Mouse (Mus musculus) retina, postnatal 7 days (tissue): ENCODE results near the gene Wwox.

ENCODE experiments used
- DNase-seq: peaks from one replicate; pipeline ENCODE4 v3.0.0-alpha.2; 2012; ENCODE audit warnings: low read depth, low spot score

The Wwox gene

DNA sequence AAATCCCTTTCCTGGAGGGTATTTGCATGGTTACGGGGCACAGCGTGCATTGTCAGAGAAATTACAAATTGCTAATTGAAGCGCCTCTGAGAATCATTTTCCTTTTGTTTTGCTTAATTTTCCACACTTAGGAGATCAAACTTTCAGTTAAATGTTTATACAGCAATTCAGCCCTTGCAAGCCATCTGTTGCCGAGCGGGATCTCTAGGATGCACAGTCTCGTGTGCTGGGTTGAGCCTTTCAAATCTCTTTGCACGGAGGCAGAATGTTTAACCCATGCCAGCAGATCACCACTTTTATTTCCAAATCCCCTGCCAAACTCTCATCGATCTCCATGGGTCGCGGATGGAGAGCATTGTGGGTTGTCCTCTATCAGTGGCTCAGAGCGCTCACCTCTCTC lies 891.2 kb downstream of the Wwox start:
- DNase-seq, result no peak

DNA sequence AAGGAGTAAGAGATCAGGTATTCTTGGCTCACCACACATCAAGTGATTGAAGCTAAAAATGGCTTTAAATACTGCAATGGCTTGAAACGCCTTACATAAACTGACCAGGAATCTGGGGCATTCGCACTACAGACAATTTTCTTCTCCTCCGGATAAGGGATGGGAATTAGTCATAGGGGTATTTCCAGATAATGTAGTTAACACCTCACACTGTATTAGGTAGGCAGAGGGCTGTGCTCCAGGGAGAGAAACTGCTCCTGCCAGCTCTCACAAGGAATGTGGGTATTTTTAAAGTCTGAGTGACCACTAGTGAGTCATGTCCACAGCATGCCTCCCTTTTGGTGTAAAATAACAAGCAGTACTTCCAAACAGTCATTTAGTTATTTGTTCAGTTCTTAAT lies 894.5 kb downstream of the Wwox start:
- DNase-seq, result no peak

DNA sequence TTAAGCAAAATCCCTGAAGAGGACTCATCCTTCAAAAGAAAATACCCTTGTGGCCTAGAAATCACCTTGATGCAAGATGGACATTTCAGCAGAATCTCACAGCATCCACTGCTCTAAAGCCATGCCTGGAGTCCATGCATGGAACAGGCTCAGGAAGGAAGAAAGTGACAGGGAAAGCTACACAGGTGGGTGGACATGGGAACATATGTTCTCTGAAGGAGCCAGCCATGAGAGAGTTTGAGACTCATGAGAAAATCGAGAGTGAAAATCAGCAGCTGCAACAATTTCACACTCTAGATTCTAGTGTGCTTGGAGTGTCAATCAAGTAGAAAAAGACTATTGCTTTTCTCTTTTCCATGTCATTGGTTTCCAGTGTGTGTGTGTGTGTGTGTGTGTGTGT lies 896.9 kb downstream of the Wwox start:
- no peak for DNase-seq

DNA sequence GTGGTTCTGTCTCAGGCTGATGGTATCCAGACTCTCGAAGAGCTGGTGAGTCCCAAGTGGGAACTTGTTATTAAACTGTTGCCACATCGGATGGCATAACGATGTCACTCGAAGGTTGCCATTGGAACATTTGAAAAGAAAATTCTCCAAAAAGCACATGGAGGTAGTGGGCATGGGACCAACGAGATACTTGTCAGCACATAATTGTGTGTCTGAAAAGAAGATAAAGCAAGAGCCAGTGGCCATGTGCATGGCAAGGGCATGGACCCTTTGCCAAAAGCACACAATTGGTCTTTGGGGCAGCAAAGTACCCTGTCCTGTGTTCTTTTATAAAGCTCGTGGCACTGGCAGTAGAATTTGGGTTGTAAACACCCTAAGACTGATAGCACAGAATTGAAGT lies 909.2 kb downstream of the Wwox start:
- no peak for DNase-seq

DNA sequence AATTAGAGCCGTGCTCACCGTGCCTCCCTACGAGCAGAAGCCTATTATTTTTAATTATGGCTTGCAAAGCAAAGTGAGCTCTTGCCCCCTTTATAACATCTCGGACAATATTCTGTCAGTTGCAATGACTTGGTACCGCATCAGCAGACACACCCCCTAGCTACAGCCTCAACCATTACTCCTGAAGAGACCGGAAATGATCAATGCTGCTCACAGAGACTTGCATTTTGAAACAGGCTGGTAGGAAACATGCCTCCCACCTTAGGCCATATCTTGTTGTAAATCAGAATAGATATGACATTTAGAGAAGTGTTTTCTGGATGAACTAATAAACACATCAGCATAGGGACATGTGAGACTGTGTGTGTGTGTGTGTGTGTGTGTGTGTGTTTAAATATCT lies 911.3 kb downstream of the Wwox start:
- DNase-seq, result no peak

DNA sequence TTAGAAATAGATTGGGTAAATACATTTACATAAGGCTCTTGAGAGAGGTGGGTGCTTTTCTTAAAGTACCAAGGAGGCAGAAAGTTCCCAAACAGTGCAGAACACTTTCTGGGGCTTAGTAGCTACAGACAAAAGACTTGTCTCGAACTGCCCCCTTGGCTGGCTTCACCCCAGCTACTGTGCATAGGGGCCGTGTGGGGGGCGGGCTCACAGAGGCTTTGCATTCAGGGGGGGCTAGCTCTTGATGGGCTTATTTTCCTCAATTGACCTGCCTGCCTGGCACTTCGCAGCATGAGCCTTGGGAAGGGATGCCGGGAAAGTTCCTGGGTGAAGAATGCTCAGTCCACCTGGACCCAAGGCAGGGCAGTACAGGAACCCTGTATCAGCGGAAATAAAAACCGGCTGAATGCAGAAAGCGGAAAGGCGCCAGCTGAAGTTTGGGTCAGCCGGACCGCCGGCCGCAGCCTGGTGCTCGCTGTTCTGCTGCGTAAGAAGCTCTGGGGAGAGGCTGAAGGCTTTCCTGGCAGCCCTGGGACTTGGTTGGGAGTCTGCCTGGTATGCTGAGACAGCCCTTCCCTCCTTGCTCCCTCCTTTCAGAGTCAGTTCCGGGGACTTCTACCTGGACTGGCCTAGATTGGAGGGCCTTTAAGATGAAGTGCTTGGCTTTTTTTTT lies 918.3 kb downstream of the Wwox start:
- DNase-seq, result no peak

DNA sequence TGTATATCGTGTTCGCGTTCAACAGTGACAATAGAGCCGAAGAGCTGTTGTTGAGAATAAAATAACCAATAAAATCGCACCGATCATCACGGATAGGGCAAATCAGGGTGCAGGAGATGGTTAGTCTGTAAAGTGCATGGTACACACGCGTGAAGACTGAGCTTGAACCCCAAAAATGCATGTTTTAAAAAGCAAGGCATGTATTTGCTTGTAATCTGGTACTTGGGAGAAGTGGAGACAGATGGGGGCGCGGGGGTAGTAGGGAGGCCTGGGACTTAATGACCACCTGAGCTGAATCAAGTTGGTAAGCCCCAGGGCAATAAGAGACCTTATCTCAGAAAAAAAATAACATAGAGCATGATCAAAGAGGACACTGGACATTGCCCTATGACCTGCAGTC lies 919.0 kb downstream of the Wwox start:
- DNase-seq, result no peak

DNA sequence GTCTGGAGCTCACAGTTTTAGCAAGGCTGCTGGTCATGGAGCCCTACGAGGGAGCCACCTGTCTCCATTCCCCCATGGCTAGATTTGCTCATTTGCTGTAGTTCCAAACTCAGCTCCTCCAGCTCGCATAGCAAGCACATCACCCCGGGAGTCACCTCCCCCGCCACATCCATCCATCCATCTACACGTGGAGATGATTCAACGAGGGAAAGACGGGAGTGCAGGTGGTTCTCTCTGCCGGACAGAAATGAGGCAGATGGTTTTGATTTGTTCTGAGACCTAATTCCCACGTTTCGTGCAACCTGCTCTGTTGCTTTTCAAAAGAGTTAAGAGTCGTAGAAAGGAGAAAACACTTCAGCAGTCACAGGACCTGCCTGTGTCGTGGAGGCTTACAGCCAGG lies 920.2 kb downstream of the Wwox start:
- DNase-seq, result no peak

DNA sequence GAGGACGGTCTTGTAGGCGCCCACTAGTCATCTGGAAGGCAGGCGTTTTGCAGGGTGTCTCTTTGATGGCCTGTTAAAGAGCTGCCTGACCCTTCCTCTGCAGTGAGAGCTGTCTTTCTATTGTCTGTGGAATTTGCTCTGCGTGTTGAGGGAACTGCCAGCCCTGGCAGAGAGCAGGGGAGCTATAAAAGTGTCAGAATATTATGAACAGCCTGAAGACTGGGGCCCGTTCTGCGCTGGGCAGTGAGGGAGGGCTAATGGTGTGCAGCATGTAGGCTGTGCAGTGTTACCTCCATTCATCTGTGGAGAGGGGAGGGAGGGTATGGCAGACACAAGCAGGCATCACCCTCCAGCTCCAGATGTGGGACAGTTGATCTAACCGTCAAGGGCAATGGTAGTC lies 923.1 kb downstream of the Wwox start:
- no peak for DNase-seq

DNA sequence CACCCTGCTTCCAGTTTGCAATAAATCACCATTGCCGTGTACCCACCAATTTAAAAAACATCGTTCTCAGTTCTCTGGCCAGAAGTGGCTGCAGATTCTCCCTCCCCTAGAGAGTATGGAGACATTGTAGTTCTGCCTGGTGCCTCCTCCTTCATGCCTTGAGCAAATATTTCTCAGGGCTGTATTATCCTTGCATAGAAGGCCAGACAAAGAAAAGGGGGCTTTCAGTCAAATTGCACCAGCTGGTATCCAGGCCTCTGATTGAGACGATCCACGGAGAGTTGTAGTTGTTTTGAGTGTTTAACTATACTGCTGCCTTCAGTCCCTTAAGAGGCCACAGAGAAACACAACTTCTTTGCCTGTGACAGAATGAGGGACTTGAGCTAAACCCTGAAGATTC lies 935.5 kb downstream of the Wwox start:
- DNase-seq, result no peak

DNA sequence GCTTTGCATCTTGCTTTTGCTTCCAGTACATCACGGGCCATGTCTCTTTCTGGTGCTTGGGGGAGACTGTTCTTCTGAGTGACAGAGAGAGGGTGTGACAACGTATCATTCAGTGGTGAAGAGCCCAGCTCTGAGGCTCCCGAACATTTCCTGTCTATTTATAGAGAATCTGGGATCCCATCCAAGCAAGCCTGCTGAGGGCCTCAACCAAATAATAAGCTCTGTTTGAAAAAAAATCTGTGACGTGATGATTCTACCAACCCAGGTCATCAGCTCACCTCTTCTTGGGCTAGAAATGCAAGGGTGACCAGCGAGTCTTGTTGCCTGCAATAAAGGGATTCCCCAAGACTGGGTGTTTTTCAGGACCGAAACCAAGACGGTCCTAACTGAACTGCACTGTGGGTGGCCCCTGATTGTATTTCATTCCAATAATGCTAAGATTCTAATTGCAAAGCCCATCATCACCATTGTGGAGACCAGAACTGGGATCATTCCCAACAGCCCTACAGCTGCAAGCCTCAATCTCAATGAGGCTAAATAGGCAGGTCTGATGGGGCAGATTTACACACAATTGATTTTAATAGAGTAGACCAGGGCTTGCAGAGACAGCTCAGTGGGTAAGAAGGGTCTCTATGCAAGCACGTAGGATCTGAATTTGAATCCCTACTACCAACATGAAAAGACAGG lies 936.0 kb downstream of the Wwox start:
- DNase-seq, result peak; percentile 9

DNA sequence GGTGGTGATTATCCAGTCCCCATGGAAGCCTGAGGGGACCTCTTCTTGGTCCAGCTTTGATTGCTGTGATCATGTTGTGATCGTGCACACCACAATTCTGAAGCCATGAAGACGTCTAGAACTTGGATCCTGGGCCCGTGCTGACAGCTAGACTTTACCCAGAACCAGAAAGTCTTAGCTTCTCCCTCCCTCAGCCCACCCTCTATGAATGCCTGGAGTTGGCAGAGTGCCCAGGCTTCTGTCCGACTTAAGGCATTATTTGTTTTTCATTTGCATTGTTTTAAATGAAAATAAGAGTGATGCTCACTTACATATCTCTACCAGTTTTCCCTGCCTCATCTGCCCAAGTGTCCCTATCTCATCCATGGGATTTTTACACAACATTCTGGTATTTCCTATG lies 937.9 kb downstream of the Wwox start:
- DNase-seq, result no peak

DNA sequence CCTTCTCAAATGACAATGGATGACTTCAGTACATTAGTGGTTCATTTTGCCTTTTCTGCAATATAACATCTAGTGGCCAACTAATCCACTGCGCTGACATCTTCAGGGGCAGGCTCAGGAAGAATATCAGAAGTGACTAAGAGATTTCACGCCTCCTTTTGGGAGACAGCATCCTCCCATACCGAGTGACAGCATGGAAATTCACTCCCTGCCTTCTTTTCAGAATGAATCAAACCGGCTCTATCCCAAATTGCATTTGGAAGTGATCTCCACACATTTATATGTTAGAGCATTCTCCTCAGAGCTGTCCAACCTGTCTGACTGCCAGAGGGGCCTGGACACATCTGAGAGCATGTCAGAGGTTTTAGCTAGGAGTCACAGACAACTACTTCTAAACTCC lies 940.6 kb downstream of the Wwox start:
- no peak for DNase-seq

DNA sequence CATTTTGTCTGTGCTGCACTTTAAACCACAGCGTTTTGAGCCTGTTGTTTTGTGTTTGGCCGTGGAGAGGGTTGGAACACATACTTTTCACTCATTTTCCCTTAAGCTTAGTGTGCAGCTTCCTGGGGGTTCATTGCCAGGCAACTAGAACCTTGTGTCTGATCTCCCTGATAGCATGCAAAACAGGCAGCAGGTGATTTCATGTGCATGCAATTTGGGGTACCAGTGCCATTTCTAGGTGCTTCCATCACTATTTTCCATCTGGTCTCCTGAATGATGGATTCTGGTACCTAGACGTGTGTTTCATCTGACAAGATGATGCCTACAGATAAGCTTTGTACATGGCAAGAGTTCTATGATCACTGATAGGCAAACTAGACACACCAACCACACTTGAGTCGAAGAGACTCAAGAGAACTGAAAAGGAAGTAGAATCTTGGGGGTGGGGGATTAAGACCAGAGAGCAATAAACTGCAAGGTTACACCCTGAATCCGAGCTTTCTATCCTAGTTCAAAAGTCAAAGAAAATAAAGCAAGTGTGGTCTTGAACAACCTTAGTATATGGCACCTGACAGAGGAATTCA lies 951.6 kb downstream of the Wwox start:
- DNase-seq, result no peak

DNA sequence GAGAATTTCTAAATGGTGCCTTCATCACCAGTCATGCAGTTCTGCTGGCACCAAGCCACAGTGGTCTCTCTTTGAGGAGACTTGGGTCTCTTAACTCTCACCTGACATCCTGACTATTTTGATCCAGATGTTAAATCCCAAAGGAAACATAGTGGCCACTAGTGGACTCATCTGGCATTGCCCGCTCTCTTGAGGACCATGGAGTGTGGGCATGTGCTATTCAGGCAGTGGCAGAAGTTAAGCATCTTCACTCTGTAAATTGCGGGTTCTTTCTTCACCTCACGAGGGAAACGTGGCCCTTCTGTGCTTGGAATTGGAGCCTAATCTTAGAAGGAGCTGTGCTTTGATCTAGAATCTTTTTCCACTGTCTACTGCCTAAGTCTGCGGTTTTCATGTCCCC lies 956.4 kb downstream of the Wwox start:
- DNase-seq, result no peak

DNA sequence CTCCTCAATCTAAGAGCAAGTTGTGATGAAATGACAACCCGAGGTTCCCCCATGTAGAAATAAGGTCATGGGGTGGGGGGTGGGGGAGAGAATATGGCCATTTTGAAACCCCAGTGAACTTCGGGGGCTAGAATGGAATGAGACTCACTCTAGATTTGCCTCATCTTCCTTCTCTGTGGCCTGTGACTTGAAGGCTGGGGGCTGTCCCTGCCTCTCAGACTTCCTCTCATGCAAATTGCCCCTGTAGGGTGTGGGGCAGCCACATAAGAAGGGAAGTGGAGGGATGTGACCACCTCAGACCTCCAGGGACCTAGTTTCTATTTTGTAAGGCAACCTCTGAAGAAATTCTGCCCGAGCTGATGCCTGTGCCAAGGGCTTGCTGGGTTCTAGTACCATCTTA lies 958.5 kb downstream of the Wwox start:
- DNase-seq, result no peak

DNA sequence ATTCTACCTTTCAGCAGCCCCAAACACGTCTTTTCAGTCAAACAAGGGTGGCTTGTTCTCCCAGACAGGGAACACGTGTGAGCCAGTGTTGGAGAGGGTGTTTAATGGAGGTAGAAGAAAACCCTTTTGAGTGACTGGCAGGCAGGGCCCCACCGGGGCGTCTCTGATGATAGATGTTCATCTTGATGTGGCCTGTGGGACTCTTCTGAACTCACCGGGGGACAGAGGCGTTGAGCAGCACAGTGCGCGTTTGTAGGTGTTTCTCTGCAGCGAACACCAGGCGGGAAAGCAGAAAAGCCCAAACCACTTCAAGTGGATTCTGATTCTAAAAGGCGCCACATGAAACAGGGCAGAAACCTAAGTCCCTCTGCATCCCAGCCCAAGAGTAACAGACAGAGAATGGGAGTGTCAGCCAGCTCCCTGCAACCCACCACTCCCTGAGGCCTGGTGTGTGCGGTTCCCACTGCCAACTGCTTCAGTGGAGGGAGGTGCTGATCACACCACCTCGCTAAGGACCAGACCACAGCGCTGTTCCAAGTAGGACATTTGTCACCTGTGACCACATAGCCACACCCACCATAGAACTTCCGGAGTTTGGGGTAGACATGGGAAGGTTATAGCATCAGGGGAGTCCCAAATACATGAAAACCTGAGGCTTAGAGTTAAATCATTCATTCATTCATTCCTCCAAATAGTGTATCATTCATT lies 960.7 kb downstream of the Wwox start:
- DNase-seq, result no peak
